Mouse (Mus musculus) midbrain, embryonic 15.5 days (tissue): Measurements from ENCODE around the gene Filip1l. TPM values are rescaled to one million over a fixed set of nuclear protein-coding genes. Genes with fewer than 3 reads are reported as not detected.

Experiments used
- ATAC-seq: fragments of 200-750 bp; cut with Nextera tagmentation; replicated peaks from 2 replicates; pipeline ENCODE4 v1.8.0; 2017; ENCODE audit warnings: moderate TSS enrichment
- H3K27ac ChIP-seq: fragments of 300-500 bp; sonication (generic); 2 replicates; pipeline ENCODE4 v1.5.1; 2015; ENCODE audit warnings: mild to moderate bottlenecking, inconsistent platforms
- H3K27me3 ChIP-seq: fragments of 300-500 bp; sonication (generic); replicated peaks from 2 replicates; pipeline ENCODE4 v1.6.1; 2015; ENCODE audit warnings: inconsistent platforms
- H3K36me3 ChIP-seq: fragments of 300-500 bp; sonication (generic); replicated peaks from 2 replicates; pipeline ENCODE4 v1.6.1; 2015; ENCODE audit warnings: inconsistent platforms
- H3K4me1 ChIP-seq: fragments of 300-500 bp; sonication (generic); 2 replicates; pipeline ENCODE4 v1.6.1; 2015; ENCODE audit warnings: inconsistent platforms
- H3K4me2 ChIP-seq: fragments of 300-500 bp; sonication (generic); 2 replicates; pipeline ENCODE4 v1.6.1; 2015; ENCODE audit warnings: inconsistent platforms, mild to moderate bottlenecking, moderate library complexity
- H3K4me3 ChIP-seq: fragments of 300-500 bp; sonication (generic); 2 replicates; pipeline ENCODE4 v1.5.1; 2015; ENCODE audit warnings: mild to moderate bottlenecking, inconsistent platforms
- H3K9ac ChIP-seq: fragments of 300-500 bp; sonication (generic); 2 replicates; pipeline ENCODE4 v1.6.1; 2015; ENCODE audit warnings: mild to moderate bottlenecking, inconsistent platforms
- H3K9me3 ChIP-seq: fragments of 300-500 bp; sonication (generic); 2 replicates; pipeline ENCODE4 v1.6.1; 2016; ENCODE audit warnings: inconsistent platforms
- WGBS: fragments of 180-500 bp; shearing (Covaris S2); methylation state at CpG from one replicate; pipeline ENCODE4 v1.1.7; 2015; ENCODE audit warnings: mixed read lengths; 5-methylcytosine and 5-hydroxymethylcytosine counted together
- polyA plus RNA-seq: library from polyadenylated mRNA; unstranded; fragments of >200 nt; fragmentation: Nextera tagmentation; extraction: Ambion mirVana; gene quantifications from 2 replicates; pipeline ENCODE4 v1.2.1, GENCODE M21; 2015

Gene Filip1l
- polyA plus RNA-seq, 1 experiment from 2014 or later: 2.5 TPM

DNA sequence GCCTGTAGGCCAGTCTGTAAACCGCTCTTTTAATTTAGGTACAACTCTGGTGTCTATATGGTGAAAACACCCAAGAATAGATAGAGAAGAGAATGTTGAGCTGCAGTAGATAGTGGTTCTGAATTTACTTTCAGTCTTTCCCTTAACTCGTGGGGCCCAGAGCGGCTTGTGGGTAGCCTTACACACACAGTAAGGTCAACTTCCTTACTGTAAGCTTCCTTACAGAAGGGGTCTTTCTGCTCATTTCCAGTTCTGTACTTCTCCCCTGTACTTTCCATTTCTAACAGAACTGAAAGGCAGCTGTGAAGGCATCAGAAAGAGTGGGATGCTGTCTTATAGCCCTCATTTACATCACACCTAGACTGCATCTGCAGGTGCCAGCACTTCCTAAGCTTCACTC lies 78.4 kb downstream of the Filip1l start:
- Histone ChIP-seq H3K4me3 (no peak overlapping the region), H3K36me3 (no peaks in the 10 kb centered on the region), H3K4me1 (no peaks in the 10 kb centered on the region), H3K27me3 (no peaks in the 10 kb centered on the region), H3K9me3 (no peaks in the 10 kb centered on the region), H3K4me2 (no peak overlapping the region), H3K27ac (no peak overlapping the region), H3K9ac (no peak overlapping the region)
- no peak for ATAC-seq
- WGBS: 93% methylated on average over 3 of the region's 3 CpGs

DNA sequence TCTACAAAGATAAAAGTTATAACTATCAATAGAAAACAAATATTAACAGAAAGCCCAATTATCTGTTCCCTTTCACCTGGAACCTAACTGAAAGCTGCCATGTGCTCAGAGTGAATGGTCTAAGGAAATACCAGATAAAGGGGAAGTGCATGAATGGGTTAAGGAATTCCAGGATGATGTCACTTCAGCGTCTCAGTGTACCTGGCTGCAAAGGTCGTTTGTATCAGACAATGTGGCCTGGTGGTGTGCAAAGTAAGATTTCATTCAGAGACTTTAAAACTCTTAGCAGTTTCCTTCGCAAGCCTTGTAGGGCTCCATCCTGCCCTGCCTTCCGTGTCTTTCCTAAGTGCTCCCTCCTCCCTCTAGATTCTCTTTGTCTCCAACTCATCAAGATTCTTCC lies 80.3 kb downstream of the Filip1l start:
- WGBS: 76% methylated on average over 4 of the region's 4 CpGs
- H3K4me1 ChIP-seq: no peaks in the 10 kb centered on the region
- no peak for ATAC-seq

DNA sequence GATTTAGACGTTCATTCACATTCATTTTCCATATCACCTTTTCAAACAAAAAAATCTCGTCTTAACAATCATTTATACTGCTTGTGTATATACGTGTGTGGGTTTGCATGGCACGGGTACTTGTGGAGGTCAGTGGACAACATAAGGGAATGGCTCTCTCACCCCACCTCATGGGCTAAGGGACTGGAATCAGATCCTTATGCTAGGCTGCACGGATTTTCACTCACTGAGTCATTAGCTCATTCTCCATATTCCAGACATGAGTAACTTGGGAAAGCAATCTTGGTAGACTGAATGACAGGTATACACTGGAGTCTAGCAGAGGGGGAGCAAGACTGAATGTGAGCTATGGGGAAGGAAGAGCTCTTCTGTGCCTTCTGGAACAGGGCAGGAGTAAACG lies 80.8 kb downstream of the Filip1l start:
- WGBS: 91% methylated on average over 6 of the region's 6 CpGs
- no peaks in the 10 kb centered on the region for H3K36me3 ChIP-seq

More for the DNA sequence above, 80.3 kb downstream of the Filip1l start:
- H3K27ac ChIP-seq: no peak overlapping the region
- no peak overlapping the region for H3K4me3 ChIP-seq
- no peaks in the 10 kb centered on the region for H3K36me3 ChIP-seq
- no peak overlapping the region for H3K4me2 ChIP-seq
- H3K9ac ChIP-seq: no peak overlapping the region
- H3K27me3 ChIP-seq: no peaks in the 10 kb centered on the region
- H3K9me3 ChIP-seq: no peaks in the 10 kb centered on the region

DNA sequence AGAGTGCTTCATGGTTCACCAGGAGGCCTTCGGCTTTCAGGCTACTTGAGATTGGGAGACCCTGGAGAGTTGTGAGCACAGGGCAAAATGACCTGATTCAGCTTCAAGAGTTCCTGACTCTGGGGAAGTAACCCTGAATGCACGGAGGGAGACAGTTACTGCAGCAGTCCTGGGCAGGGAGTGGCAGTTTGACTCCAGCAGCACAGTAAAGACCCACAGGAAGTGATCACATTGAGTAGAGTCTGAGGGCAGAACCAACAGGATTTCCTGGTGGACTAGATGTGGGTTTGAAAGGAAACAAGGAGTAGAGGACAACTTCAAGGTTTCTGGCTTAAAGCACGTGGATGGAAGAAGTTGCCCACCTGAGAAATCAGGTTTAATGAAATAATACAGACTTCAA lies 81.7 kb downstream of the Filip1l start:
- no peaks in the 10 kb centered on the region for H3K27me3 ChIP-seq
- 80% methylated on average over 3 of the region's 3 CpGs for WGBS
- no peak overlapping the region for H3K9ac ChIP-seq
- H3K27ac ChIP-seq: no peak overlapping the region
- H3K4me3 ChIP-seq: no peak overlapping the region
- H3K36me3 ChIP-seq: no peaks in the 10 kb centered on the region
- no peaks in the 10 kb centered on the region for H3K4me1 ChIP-seq
- H3K9me3 ChIP-seq: no peaks in the 10 kb centered on the region
- H3K4me2 ChIP-seq: no peak overlapping the region
- ATAC-seq: no peak

More for the DNA sequence above, 80.8 kb downstream of the Filip1l start:
- Histone ChIP-seq H3K9me3 (no peaks in the 10 kb centered on the region), H3K4me3 (no peak overlapping the region), H3K4me1 (no peaks in the 10 kb centered on the region), H3K27me3 (no peaks in the 10 kb centered on the region), H3K4me2 (no peak overlapping the region), H3K9ac (no peak overlapping the region), H3K27ac (no peak overlapping the region)
- no peak for ATAC-seq

DNA sequence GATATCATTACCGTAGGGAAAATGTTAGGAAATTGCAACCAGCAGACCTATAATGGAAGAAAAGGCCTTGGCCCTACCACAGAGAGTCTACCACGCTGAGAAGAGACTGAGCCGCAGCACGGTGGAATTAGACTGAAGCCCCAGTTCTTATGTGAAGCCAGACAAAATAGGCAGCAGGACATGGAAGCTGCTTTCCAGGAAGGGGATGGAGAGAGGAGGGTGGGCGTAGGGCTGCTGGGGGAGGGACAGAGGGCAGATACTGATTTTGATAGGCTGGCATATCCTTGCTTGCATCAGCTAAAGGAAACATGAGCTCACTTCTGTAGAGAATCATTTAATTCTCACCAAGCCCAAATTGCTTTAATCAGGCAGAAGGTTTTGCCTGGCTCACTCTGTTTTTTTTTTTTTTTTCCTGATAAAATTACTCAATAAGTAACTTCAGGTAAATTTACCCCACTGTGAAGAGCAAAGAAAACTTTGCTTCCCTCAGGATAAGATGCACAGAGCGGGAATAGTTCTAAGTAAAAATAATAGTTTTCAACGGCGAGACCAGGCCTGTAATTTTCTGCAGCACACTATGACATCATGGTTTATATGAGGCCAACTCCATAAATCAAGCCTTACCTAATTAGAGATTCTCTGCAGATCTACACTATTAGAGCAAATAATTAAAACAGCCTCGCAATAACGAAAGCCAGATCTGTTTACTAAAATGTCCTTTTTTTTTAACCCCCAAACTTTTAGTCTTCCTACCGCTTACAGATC lies 84.8 kb downstream of the Filip1l start:
- 77% methylated on average over 11 of the region's 11 CpGs for WGBS
- ATAC-seq: peak; percentile 59
- H3K9me3 ChIP-seq: no peaks in the 10 kb centered on the region

DNA sequence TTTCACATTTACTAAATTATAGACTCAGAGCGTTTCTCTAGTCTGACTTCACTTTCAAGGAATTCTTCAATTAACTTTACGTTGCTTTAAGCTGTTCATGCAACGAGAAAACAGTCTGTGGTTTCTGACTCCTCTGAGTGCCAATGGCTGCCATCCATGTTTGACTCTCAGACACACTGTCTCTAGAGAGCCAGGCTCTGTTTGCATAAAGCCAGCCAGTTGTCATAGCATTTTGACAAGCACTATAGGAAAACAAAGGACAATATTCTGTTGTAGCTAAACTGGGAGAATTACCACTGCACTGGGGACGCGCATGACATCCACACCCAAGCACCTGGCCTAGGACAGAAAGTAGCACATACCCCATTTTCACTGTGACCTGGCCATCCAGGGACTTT lies 85.4 kb downstream of the Filip1l start:
- Histone ChIP-seq H3K9ac (no peak overlapping the region), H3K36me3 (no peaks in the 10 kb centered on the region), H3K27me3 (no peaks in the 10 kb centered on the region), H3K27ac (no peak overlapping the region), H3K4me3 (no peak overlapping the region), H3K9me3 (no peaks in the 10 kb centered on the region), H3K4me2 (no peak overlapping the region), H3K4me1 (no peaks in the 10 kb centered on the region)
- 0 out of 2 replicates have a peak, but pooled peaks have one; percentile 45 for ATAC-seq
- WGBS: 73% methylated on average over 5 of the region's 5 CpGs

More for the DNA sequence above, 84.8 kb downstream of the Filip1l start:
- no peaks in the 10 kb centered on the region for H3K4me1 ChIP-seq
- no peak overlapping the region for H3K9ac ChIP-seq
- no peak overlapping the region for H3K27ac ChIP-seq
- H3K36me3 ChIP-seq: no peaks in the 10 kb centered on the region
- no peak overlapping the region for H3K4me3 ChIP-seq
- H3K4me2 ChIP-seq: no peak overlapping the region
- H3K27me3 ChIP-seq: no peaks in the 10 kb centered on the region

DNA sequence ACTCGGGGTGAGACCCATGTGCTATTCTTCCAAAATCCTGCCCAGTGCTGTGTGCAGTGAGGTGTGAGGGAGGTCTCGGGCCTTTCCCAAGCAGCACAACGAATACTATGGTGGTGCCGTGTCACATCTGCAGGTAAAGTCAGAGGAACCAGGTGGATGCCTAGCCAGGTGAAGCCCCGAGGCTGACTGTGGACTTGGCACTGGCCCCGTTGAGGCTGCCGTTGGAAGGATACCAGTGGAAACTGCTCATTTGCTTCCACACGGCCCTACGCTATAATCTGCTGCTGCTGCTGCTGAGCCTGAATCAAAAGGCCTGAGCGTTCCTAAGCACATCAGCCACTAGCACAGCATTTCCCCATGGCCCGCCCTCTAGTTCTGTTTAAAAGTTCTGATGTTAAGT lies 86.3 kb downstream of the Filip1l start:
- 76% methylated on average over 11 of the region's 11 CpGs for WGBS
- Histone ChIP-seq H3K27me3 (no peaks in the 10 kb centered on the region), H3K4me2 (no peak overlapping the region), H3K36me3 (no peaks in the 10 kb centered on the region), H3K9ac (no peak overlapping the region), H3K4me3 (no peak overlapping the region), H3K9me3 (no peaks in the 10 kb centered on the region), H3K27ac (no peak overlapping the region), H3K4me1 (no peaks in the 10 kb centered on the region)
- no peak for ATAC-seq

DNA sequence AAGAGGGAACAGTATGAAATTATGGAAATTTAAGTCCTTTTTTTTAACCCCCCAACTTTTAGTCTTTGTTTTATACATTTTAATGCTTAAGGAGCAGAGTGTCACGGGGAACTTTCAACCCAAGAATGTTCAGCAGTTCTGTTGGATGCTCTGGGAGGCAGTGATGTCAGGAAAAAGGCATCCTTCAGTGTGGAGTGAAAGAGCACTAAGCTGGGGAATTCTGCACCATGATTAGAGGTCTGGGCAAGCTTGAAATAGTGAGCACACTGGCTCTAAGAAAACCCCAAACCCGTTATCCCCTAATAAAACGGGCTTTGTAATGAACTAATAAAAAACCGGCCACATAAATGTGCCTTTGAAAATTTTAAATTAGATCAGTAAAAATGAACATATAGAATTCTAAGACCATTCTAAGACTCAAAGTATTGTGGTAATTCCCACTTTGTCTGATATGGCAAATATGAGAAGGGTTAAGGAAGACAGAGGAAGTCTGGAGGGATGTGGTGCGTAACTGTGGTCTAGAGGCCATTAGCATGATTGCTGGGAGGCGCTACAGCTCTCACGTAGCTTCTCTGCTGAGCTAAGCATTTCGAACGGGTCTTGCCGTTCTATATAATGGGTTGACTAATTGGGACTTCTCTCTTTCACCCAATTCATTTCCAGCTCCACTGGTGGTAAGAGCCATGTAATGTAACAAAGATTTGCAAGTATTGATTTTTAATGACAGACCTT lies 88.0 kb downstream of the Filip1l start:
- Histone ChIP-seq H3K4me3 (no peak overlapping the region), H3K4me2 (no peak overlapping the region), H3K9me3 (no peaks in the 10 kb centered on the region), H3K27me3 (no peaks in the 10 kb centered on the region), H3K9ac (no peak overlapping the region), H3K36me3 (no peaks in the 10 kb centered on the region), H3K4me1 (no peaks in the 10 kb centered on the region), H3K27ac (no peak overlapping the region)
- ATAC-seq: no peak
- WGBS: 87% methylated on average over 10 of the region's 10 CpGs

DNA sequence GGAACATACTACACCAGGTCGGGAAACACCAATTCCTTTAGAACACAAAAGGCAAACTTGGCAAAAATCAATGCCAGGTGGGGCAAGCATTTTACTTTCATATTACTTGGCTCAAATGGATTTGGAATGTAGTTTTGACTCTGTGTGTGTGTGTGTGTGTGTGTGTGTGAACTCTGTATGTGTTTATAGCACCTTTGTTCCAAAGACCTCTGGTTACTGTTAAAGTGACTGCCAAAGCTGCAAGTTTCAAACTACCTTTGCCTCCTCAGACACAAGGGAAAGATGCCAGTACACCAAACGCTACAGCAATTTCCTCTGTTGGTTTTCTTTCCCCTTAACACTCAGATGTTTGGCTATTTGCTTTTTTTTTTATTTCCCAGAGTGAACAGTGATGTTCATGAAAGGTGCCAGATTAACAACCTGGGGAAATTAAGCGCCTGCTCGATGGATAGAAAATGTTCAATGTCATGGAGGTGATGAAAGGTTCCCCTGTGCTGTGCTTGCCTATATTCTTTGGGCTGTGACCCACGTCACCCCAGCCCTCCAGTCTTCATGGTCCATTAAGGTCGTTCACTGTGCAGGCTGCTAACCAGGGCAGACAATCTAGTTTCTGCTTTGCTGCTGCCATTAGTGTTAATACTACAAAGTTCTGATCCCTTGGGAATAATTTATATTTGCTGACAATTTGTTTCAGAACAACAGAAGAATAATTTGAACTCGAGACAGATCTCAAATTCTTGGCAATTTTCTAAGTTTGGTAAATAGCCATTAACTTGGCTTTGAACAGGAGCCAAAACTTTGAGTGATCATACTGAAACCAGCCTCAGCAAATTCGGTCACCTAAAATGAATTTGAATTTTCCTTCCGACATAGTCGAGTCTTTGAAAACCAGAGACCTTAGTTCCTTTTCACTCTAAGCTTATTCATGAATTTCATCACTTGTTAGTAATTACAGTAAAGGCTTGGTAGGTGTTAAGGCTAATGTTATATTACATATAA lies 92.5 kb downstream of the Filip1l start:
- Histone ChIP-seq H3K36me3 (no peaks in the 10 kb centered on the region), H3K4me1 (no peaks in the 10 kb centered on the region), H3K9me3 (no peaks in the 10 kb centered on the region), H3K4me3 (no peak overlapping the region), H3K9ac (no peak overlapping the region), H3K27me3 (no peaks in the 10 kb centered on the region), H3K27ac (no peak overlapping the region), H3K4me2 (no peak overlapping the region)
- no peak for ATAC-seq
- WGBS: 71% methylated on average over 10 of the region's 10 CpGs

DNA sequence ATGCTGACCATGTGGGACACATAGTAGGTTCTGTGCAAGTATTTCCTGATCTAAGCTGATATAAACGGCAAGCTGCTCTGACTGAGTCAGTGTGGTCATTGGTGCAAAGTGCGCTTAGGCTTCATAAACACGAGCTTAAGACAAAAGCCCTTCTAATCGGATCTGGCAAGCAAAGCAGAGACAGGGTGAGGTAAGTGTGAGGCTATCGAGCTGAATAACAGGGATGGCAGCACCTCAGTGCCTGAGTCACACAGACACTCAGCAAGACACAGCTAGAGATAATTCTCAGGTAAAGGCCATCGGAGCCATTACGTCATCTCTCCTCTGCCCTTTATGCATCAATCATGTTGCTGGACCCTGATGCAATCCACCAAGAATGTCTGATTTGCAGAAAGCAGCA lies 100.1 kb downstream of the Filip1l start:
- no peak overlapping the region for H3K4me2 ChIP-seq
- H3K4me1 ChIP-seq: no peaks in the 10 kb centered on the region
- whole genome bisulfite sequencing: 69% methylated on average over 7 of the region's 7 CpGs
- no peaks in the 10 kb centered on the region for H3K36me3 ChIP-seq
- H3K27me3 ChIP-seq: no peaks in the 10 kb centered on the region
- no peak overlapping the region for H3K4me3 ChIP-seq
- H3K9me3 ChIP-seq: no peaks in the 10 kb centered on the region
- no peak overlapping the region for H3K27ac ChIP-seq
- no peak overlapping the region for H3K9ac ChIP-seq
- no peak for ATAC-seq

DNA sequence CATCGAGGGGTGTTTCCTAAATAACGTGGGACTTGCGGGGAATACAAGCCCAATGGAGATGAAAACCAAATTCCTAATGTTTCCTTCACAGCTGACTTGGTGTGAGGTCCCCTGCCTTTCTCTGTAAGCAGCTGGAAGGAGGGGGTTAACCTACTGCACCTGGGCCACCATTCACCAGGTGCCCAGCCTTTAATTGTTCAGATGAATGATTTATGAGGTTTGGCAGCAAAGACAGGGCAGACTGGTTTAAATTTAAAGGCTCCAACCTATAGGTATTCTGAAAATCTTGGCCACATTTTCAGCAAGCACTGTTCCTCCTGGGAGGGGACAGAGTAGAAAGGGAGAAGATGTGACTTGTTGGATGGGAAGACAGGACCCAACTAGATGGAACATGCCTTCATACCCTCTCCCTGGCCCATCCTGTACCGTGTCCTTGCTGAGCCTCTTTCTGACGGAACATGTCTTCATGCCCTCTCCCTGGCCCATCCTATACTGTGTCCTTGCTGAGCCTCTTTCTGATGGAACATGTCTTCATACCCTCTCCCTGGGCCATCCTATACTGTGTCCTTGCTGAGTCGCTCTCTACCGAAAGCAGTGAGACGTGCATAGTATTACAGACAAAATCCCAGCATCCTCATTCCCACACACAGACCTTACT lies 101.3 kb downstream of the Filip1l start:
- no peaks in the 10 kb centered on the region for H3K9me3 ChIP-seq
- H3K4me1 ChIP-seq: no peaks in the 10 kb centered on the region
- no peak overlapping the region for H3K27ac ChIP-seq
- H3K9ac ChIP-seq: no peak overlapping the region
- H3K4me3 ChIP-seq: no peak overlapping the region
- 95% methylated on average over 8 of the region's 8 CpGs for WGBS
- H3K36me3 ChIP-seq: no peaks in the 10 kb centered on the region
- no peak for ATAC-seq
- no peak overlapping the region for H3K4me2 ChIP-seq
- no peaks in the 10 kb centered on the region for H3K27me3 ChIP-seq

DNA sequence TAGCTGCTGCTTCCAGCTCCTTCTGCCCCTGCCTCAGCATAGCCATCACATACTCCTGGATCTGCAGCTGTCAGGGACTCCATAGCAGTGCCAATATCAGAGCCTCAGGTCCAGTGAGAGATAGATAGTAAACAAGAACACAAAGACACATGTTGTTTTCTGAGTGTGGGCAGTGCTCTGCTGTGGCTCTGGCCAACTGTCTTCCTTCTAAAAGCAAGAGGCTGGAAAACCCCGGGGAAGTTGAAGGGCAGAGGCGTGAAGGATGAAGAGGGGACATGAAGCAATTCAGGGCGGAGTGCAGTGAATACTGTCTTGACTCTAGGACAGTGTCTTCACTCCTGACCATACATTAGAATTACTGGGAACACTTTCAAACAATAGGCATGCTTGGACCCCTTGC lies 102.7 kb downstream of the Filip1l start:
- H3K4me3 ChIP-seq: no peak overlapping the region
- WGBS: 98% methylated on average over 3 of the region's 3 CpGs

More for the DNA sequence above, 102.7 kb downstream of the Filip1l start:
- Histone ChIP-seq H3K27ac (no peak overlapping the region), H3K4me1 (no peaks in the 10 kb centered on the region), H3K27me3 (no peaks in the 10 kb centered on the region), H3K9ac (no peak overlapping the region), H3K36me3 (no peaks in the 10 kb centered on the region), H3K4me2 (no peak overlapping the region), H3K9me3 (no peaks in the 10 kb centered on the region)
- no peak for ATAC-seq
